Mouse (Mus musculus) kidney, postnatal 25 days (tissue): ENCODE results near the gene Olfr710.
"Not testable (repeated sequence)": the region's sequence is repeated elsewhere in the genome, so short reads cannot be mapped to it uniquely, and the experiment has no call there.

Source experiments
- DNase-seq, 2 experiments: peaks; one replicate each; pipeline ENCODE4 v3.0.0; 2021; ENCODE audit warnings: mixed read lengths in 2 of 2

Olfr710 gene

GRCm38 (mm10) chr7:106948212-106948611 is at the start of gene Olfr710:
TSS of gene Olfr710 (minus strand) at chr7:106948312.
- no peak for DNase-seq

GRCm38 (mm10) chr7:106985236-106985635 is 37.1 kb upstream of the Olfr710 start:
- no peak for DNase-seq

- no peak for DNase-seq
Observed at GRCm38 (mm10) chr7:106975353-106975752, 27.2 kb upstream of the Olfr710 start, which contains the start of gene Olfr711. TSS of gene Olfr711 (minus strand) at chr7:106975453.

GRCm38 (mm10) chr7:106967503-106967902 is 19.4 kb upstream of the Olfr710 start:
- DNase-seq, result not testable (repeated sequence)

GRCm38 (mm10) chr7:106963837-106964236 is 15.7 kb upstream of the Olfr710 start, which contains the start of gene Olfr6:
TSS of gene Olfr6 (minus strand) at chr7:106963937.
- DNase-seq, result no peak

GRCm38 (mm10) chr7:106932119-106932518 is 16.0 kb downstream of the Olfr710 start, which contains the start of gene Olfr709-ps1:
TSS of gene Olfr709-ps1 (minus strand) at chr7:106932219.
- DNase-seq, result no peak

GRCm38 (mm10) chr7:106920961-106921360 is 27.2 kb downstream of the Olfr710 start:
- peak in 1 of 2 experiments; percentile 42 for DNase-seq

- DNase-seq, result no peak
Observed at GRCm38 (mm10) chr7:106907676-106908075, 40.4 kb downstream of the Olfr710 start, which contains the start of gene Olfr1532-ps1. TSS of gene Olfr1532-ps1 (plus strand) at chr7:106908001.

- DNase-seq, result not testable (repeated sequence)
Observed at GRCm38 (mm10) chr7:106901141-106901540, 47.0 kb downstream of the Olfr710 start, which contains the start of gene Olfr707. TSS of gene Olfr707 (minus strand) at chr7:106901241.
